Mouse (Mus musculus) embryonic stem cell, embryonic (primary cell): ENCODE results near the gene Mrpl20.

Experiments
- CTCF ChIA-PET, 4 experiments: fragments of 300-600 bp in 2 of 4; fragments of 350-600 bp in 2 of 4; sonication (Branson Sonifier 250); formaldehyde crosslinking; loops; one replicate each; lab custom pipeline; 2022; ENCODE audit warnings: inconsistent platforms in 2 of 4; lab: Charles Lee
- POLR2A ChIA-PET, 4 experiments: fragments of 300-600 bp in 2 of 4; fragments of 350-600 bp in 2 of 4; sonication (Branson Sonifier 250); formaldehyde crosslinking; loops; one replicate each; lab custom pipeline; 2022; ENCODE audit warnings: antibody characterized with exemption in 4 of 4, inconsistent platforms in 1 of 4; lab: Charles Lee

Gene Mrpl20

GRCm38 (mm10) chr4:155802741-155803339, at the start of gene Mrpl20:
Mrpl20 (plus strand) TSS chr4:155802878.
- ChIA-PET CTCF (interaction anchor here (0.6 to 2.8 kb wide), 12 partner anchors 9 to 433 kb away, joined by 3 to 12 read pairs (median 3); partner anchors contain the start of genes Atad3a (in 1 of the 4) and Ccnl2 (in 1 of the 4)), POLR2A (interaction anchor here in 3 of 4 experiments (0.6 to 17.8 kb wide), 22 partner anchors 9 to 296 kb away, joined by 3 to 236 read pairs (median 4); partner anchors contain the start of genes Ccnl2 (in 3 of the 3), Mib2 (in 2 of the 3), Aurkaip1 (in 1 of the 3) and Tmem88b (in 1 of the 3))

GRCm38 (mm10) chr4:155757011-155757410, 45.7 kb upstream of the Mrpl20 start:
- ChIA-PET POLR2A (interaction anchor here in 3 of 4 experiments (0.9 to 1.4 kb wide), 7 partner anchors 9 to 55 kb away, joined by 3 to 4 read pairs (median 3); partner anchors contain the start of gene Vwa1 (in 1 of the 3)), CTCF (no interaction called here)

DNA sequence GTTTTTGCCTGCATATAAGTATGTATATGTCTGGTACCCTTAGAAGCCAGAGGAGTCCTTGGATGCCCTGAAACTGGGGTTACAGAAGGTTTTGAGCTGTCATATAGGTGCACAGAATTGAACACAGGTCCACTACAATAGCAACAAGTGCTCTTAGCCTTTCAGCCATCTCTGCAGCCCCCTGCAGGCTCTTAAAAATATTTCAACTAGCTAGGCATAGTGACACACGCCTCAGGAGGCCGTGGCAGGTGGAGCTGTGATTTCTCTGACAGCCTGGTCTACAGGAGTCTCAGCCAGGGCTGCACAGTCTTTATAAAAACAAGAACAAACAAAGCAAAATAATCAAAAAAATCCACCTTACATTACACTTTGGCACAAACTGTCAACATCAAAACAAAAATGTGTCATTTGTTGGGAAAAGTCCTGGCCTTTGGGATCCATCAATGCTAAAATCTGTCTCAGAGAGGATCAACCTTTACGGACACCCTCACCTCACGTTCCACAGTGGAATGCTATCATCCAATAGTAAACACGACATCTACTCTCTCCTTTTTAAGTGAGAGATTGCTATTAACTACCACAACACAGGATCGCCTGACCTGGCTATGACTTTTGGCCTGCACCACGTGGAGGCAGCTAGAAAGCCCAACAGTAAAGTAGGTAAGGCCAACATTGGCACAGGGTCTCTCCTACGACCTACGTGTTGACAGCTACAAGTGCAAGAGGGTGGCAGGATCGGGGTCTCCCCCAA, 42.6 kb upstream of the Mrpl20 start:
- CTCF ChIA-PET, result interaction anchor here in 3 of 4 experiments (0.7 to 3.2 kb wide), 9 partner anchors 10 to 107 kb away, joined by 3 to 14 read pairs (median 4); partner anchors contain the start of gene Vwa1 (in 1 of the 3)
- POLR2A ChIA-PET, result interaction anchor here (0.6 to 3.0 kb wide), 44 partner anchors 9 to 1294 kb away, joined by 3 to 19 read pairs (median 4); partner anchors contain the start of genes Vwa1 (in 3 of the 4), Mib2 (in 2 of the 4), Ankrd65 (in 1 of the 4) and Cptp (in 1 of the 4)

GRCm38 (mm10) chr4:155760613-155761355, 41.9 kb upstream of the Mrpl20 start, which contains the start of gene Atad3a:
Atad3a (minus strand) TSS chr4:155761093.
- CTCF ChIA-PET, result interaction anchor here (0.5 to 3.2 kb wide), 14 partner anchors 10 to 496 kb away, joined by 3 to 14 read pairs (median 4); partner anchors contain the start of genes Dvl1 (in 1 of the 4), Mrpl20 (in 1 of the 4) and Vwa1 (in 1 of the 4)
- POLR2A ChIA-PET, result interaction anchor here (0.6 to 3.0 kb wide), 47 partner anchors 10 to 1295 kb away, joined by 3 to 19 read pairs (median 4); partner anchors contain the start of genes Mib2 (in 2 of the 4), Vwa1 (in 2 of the 4), Ankrd65 (in 1 of the 4) and Ccnl2 (in 1 of the 4)

DNA sequence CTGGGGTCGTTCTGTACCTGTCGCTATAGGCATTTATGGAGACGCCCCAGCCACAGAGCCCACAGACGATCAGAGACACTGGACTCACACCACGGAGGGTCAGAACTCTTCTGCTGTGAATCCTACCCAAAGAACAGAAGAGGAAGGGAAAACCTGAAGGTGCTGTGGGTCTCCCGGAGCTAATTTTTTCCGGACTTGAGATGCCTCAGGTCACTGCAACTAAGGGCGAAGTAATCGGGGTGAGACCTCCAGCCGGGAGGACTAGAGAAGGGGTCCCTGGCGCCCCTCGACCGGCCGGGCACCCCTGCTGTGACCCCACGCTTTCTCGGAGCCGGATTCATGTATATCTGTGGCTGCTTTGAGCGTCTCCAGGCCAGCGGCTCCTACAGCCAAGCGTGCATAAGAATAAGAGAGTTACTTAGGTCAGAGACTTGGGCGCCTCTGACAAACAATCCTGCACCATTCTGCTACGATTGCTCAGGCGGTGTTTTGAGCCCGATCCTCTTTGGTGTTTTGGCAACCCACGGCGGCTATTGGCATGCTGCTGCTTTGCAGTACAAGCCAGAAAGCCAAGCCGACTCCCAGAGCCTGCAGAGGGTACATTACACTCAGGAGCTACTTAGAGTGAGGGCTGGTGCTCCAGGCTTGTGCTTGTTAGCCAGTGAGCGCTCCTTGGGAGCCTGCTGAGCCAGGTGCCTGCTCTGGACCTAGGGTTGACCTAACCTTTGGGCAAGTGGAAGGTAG, 41.1 kb upstream of the Mrpl20 start:
- POLR2A ChIA-PET, result interaction anchor here (0.6 to 3.0 kb wide), 35 partner anchors 10 to 800 kb away, joined by 3 to 19 read pairs (median 4); partner anchors contain the start of genes Mib2 (in 2 of the 4), Vwa1 (in 2 of the 4), Ccnl2 (in 1 of the 4) and Cptp (in 1 of the 4)

DNA sequence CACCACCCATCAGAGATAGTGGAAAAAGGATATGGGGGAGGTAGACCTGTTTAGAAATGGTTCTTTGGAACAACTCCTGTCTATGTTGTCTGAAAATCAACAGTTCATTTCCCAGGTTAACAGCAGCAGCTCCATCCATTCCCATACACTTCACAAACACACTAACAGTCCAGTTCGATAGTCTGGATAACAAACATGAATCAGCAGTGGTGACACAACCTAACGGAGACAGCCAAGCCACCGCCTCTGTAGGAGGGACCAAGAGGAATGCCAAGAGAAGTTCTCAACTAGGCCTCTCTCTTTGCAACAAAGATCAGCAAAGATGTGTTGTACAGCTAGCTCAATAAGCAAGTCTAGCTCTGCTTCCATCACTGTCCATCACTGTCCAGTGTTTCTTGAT, 40.3 kb upstream of the Mrpl20 start:
- CTCF ChIA-PET, result no interaction called here
- POLR2A ChIA-PET, result interaction anchor here in 3 of 4 experiments (1.0 to 3.0 kb wide), 8 partner anchors 12 to 93 kb away, joined by 3 to 19 read pairs (median 4); partner anchors contain the start of genes Mib2 (in 1 of the 3) and Ssu72 (in 1 of the 3)

More for the DNA sequence above, 41.1 kb upstream of the Mrpl20 start:
- CTCF ChIA-PET, result interaction anchor here (0.6 to 3.2 kb wide), 12 partner anchors 9 to 497 kb away, joined by 3 to 14 read pairs (median 4); partner anchors contain the start of genes Dvl1 (in 1 of the 4), Mrpl20 (in 1 of the 4) and Vwa1 (in 1 of the 4)

GRCm38 (mm10) chr4:155769496-155769879, 33.2 kb upstream of the Mrpl20 start:
- CTCF ChIA-PET, result no interaction called here
- POLR2A ChIA-PET, result no interaction called here

DNA sequence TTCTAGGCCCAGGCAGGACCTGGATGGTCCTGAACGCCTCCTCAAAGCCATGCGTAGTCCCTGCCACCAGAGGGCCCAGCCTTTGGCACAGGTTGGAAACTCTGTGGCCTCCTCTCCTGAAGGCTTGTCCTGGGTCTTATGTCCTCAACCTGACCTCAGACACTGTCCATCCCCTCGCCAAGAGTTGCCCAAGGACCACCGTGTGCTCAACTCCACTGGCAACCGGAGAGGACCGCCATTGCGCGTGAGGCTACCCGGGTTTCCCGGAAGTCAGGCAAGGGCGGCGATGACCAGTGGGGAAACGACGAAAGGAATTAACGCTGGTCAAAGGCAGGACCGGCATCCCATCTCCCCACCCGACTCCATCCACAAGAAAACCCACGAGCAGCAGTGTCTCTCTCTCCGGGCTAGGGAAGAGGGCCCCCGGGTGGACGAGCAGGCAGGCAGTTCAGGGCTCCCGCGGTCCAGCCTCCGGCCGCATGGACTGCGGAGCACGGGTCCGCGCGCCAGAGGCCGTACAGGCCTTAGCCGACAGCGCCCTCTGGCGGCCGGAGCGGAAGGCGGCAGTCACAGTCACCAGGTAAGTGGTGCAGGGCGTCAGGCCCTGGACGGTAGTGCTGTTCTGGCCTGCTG, 32.7 kb upstream of the Mrpl20 start:
- ChIA-PET POLR2A (interaction anchor here in 2 of 4 experiments (0.5 to 2.4 kb wide), 2 partner anchors 10 to 20 kb away, joined by 5 to 9 read pairs; partner anchors contain the start of gene Atad3a (in 1 of the 2)), CTCF (interaction anchor here in 2 of 4 experiments (0.6 to 1.0 kb wide), 3 partner anchors 9 to 48 kb away, joined by 3 to 7 read pairs (median 4); partner anchors contain the start of gene Atad3a (in 1 of the 2))

- ChIA-PET POLR2A (interaction anchor here in 3 of 4 experiments (0.5 to 2.4 kb wide), 4 partner anchors 10 to 74 kb away, joined by 3 to 9 read pairs (median 4); partner anchors contain the start of gene Atad3a (in 1 of the 3)), CTCF (interaction anchor here (0.6 to 1.0 kb wide), 8 partner anchors 10 to 93 kb away, joined by 3 to 7 read pairs (median 4); partner anchors contain the start of gene Atad3a (in 1 of the 4))
Measured at GRCm38 (mm10) chr4:155770626-155771025, 32.1 kb upstream of the Mrpl20 start.

DNA sequence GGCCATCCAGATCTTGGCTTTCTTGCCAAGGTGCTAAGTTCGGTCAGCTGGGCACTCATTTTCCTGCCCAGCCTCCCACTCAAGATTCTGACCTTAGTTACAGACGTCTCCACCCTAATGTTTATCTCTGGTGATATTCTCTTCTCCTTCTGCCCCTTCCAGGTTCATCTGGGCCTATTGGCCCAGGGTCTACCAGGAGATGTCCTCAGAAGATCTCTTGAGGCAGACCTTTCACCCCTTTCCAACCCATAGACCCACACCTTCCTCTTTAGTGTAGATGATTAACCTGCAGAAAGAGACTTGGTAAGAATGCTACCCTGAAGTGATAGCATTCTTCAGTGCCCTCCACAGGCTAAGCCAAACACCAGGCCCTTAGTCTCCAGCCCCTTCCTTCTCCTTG, 31.0 kb upstream of the Mrpl20 start:
- CTCF ChIA-PET, result no interaction called here
- POLR2A ChIA-PET, result interaction anchor here in 1 of 4 experiments (2.4 kb wide), 1 partner anchor 11 kb away, joined by 9 read pairs; the partner anchor contains the start of gene Atad3a

- ChIA-PET POLR2A (interaction anchor here in 2 of 4 experiments (0.8 to 1.3 kb wide), 2 partner anchors 11 to 12 kb away, joined by 3 to 4 read pairs; partner anchors contain the start of gene Atad3a (in 1 of the 2)), CTCF (interaction anchor here in 1 of 4 experiments (3.3 kb wide), 1 partner anchor 11 kb away, joined by 13 read pairs; no protein-coding TSS in a partner anchor)
Measured at GRCm38 (mm10) chr4:155772786-155773185, 29.9 kb upstream of the Mrpl20 start.

GRCm38 (mm10) chr4:155773335-155774078, 29.2 kb upstream of the Mrpl20 start:
- ChIA-PET CTCF (interaction anchor here in 2 of 4 experiments (0.6 to 3.3 kb wide), 6 partner anchors 10 to 292 kb away, joined by 3 to 13 read pairs (median 8); partner anchors contain the start of gene Atad3a (in 1 of the 2)), POLR2A (interaction anchor here in 3 of 4 experiments (1.0 to 2.6 kb wide), 12 partner anchors 10 to 52 kb away, joined by 3 to 16 read pairs (median 4); partner anchors contain the start of genes Atad3a (in 3 of the 3) and Mrpl20 (in 1 of the 3))

GRCm38 (mm10) chr4:155774280-155774754, 28.4 kb upstream of the Mrpl20 start, which contains the start of gene Vwa1:
Vwa1 (minus strand) TSS chr4:155774698.
- ChIA-PET CTCF (interaction anchor here in 2 of 4 experiments (0.6 to 3.3 kb wide), 6 partner anchors 10 to 945 kb away, joined by 3 to 13 read pairs (median 5); partner anchors contain the start of gene Atad3a (in 1 of the 2)), POLR2A (interaction anchor here in 3 of 4 experiments (0.6 to 2.6 kb wide), 21 partner anchors 9 to 201 kb away, joined by 3 to 16 read pairs (median 4); partner anchors contain the start of genes Atad3a (in 2 of the 3), Mrpl20 (in 1 of the 3) and Tmem88b (in 1 of the 3))
